Mouse (Mus musculus) liver, embryonic 12.5 days (tissue): Measurements from ENCODE around the gene Nmrk1. TPM values are rescaled to one million over a fixed set of nuclear protein-coding genes. Genes with fewer than 3 reads are reported as not detected.

Source experiments
- ATAC-seq: fragments of 200-750 bp; cut with Nextera tagmentation; 2 replicates; pipeline ENCODE4 v1.8.0; 2017; ENCODE audit warnings: moderate number of reproducible peaks, mild to moderate bottlenecking, moderate library complexity
- H3K27ac ChIP-seq: fragments of 300-500 bp; sonication (generic); 2 replicates; pipeline ENCODE4 v1.5.1; 2016; ENCODE audit warnings: mild to moderate bottlenecking
- H3K27me3 ChIP-seq: fragments of 300-500 bp; sonication (generic); replicated peaks from 2 replicates; pipeline ENCODE4 v1.6.1; 2016; ENCODE audit warnings: mild to moderate bottlenecking, moderate library complexity
- H3K36me3 ChIP-seq: fragments of 300-500 bp; sonication (generic); 2 replicates; pipeline ENCODE4 v1.6.1; 2016; ENCODE audit warnings: mild to moderate bottlenecking, moderate library complexity
- H3K4me1 ChIP-seq: fragments of 300-500 bp; sonication (generic); 2 replicates; pipeline ENCODE4 v1.6.1; 2016
- H3K4me2 ChIP-seq: fragments of 300-500 bp; sonication (generic); 2 replicates; pipeline ENCODE4 v1.6.1; 2016; ENCODE audit warnings: mild to moderate bottlenecking, moderate library complexity
- H3K4me3 ChIP-seq: fragments of 300-500 bp; sonication (generic); 2 replicates; pipeline ENCODE4 v1.5.1; 2016; ENCODE audit warnings: mild to moderate bottlenecking, moderate library complexity
- H3K9ac ChIP-seq: fragments of 300-500 bp; sonication (generic); 2 replicates; pipeline ENCODE4 v1.6.1; 2016; ENCODE audit warnings: mild to moderate bottlenecking, moderate library complexity
- H3K9me3 ChIP-seq: fragments of 300-500 bp; sonication (generic); replicated peaks from 2 replicates; pipeline ENCODE4 v1.6.1; 2016; ENCODE audit warnings: mild to moderate bottlenecking, moderate library complexity
- WGBS: fragments of 180-500 bp; shearing (Covaris S2); methylation state at CpG from one replicate; pipeline ENCODE4 v1.1.7; 2016; ENCODE audit not compliant: insufficient replicate concordance; 5-methylcytosine and 5-hydroxymethylcytosine counted together
- polyA plus RNA-seq: library from polyadenylated mRNA; unstranded; fragments of >200 nt; fragmentation: Nextera tagmentation; extraction: Ambion mirVana; gene quantifications from 2 replicates; pipeline ENCODE4 v1.2.1, GENCODE M21; 2016

Nmrk1 gene
- polyA plus RNA-seq, 1 experiment from 2014 or later: 7.2 TPM

- Histone ChIP-seq H3K36me3 (peaks cover 7% of the 10 kb centered on the region; the same call in 1 of the 2 replicates), H3K9me3 (no peaks in the 10 kb centered on the region), H3K27me3 (no peaks in the 10 kb centered on the region), H3K4me1 (peaks cover 3% of the 10 kb centered on the region), H3K27ac (no peak overlapping the region), H3K4me3 (no peak overlapping the region), H3K4me2 (no peak overlapping the region), H3K9ac (no peak overlapping the region)
- ATAC-seq: no peak
- WGBS: 80% methylated on average over 10 of the region's 10 CpGs
Observed at GRCm38 (mm10) chr19:18593722-18594121, 38.0 kb upstream of the Nmrk1 start.

- H3K36me3 ChIP-seq: peaks cover 8% of the 10 kb centered on the region
- H3K9ac ChIP-seq: no peak overlapping the region
- H3K9me3 ChIP-seq: no peaks in the 10 kb centered on the region
- no peak overlapping the region for H3K27ac ChIP-seq
- H3K27me3 ChIP-seq: no peaks in the 10 kb centered on the region
- H3K4me3 ChIP-seq: no peak overlapping the region
- H3K4me2 ChIP-seq: no peak overlapping the region
- WGBS: 79% methylated on average over 5 of the region's 5 CpGs
- H3K4me1 ChIP-seq: peaks cover 3% of the 10 kb centered on the region
- ATAC-seq: no peak
Observed at GRCm38 (mm10) chr19:18596876-18597275, 34.9 kb upstream of the Nmrk1 start.

GRCm38 (mm10) chr19:18597772-18598171 is 34.0 kb upstream of the Nmrk1 start:
- Histone ChIP-seq H3K9me3 (no peaks in the 10 kb centered on the region), H3K4me1 (peaks cover 3% of the 10 kb centered on the region)
- WGBS: 70% methylated on average over 6 of the region's 6 CpGs

GRCm38 (mm10) chr19:18598265-18598926 is 33.4 kb upstream of the Nmrk1 start:
- peaks cover 11% of the 10 kb centered on the region for H3K36me3 ChIP-seq
- no peak for ATAC-seq
- H3K4me1 ChIP-seq: peaks cover 3% of the 10 kb centered on the region; the same call in 1 of the 2 replicates
- no peak overlapping the region for H3K9ac ChIP-seq
- no peaks in the 10 kb centered on the region for H3K27me3 ChIP-seq
- H3K9me3 ChIP-seq: no peaks in the 10 kb centered on the region
- H3K27ac ChIP-seq: no peak overlapping the region
- WGBS: 68% methylated on average over 3 of the region's 3 CpGs
- H3K4me2 ChIP-seq: no peak overlapping the region
- H3K4me3 ChIP-seq: no peak overlapping the region

More at GRCm38 (mm10) chr19:18597772-18598171, 34.0 kb upstream of the Nmrk1 start:
- no peak for ATAC-seq
- H3K36me3 ChIP-seq: peaks cover 11% of the 10 kb centered on the region
- H3K4me3 ChIP-seq: no peak overlapping the region
- H3K4me2 ChIP-seq: no peak overlapping the region
- no peak overlapping the region for H3K27ac ChIP-seq
- H3K9ac ChIP-seq: no peak overlapping the region
- no peaks in the 10 kb centered on the region for H3K27me3 ChIP-seq

GRCm38 (mm10) chr19:18599051-18599450 is 32.7 kb upstream of the Nmrk1 start:
- WGBS: 81% methylated on average over 8 of the region's 8 CpGs
- ATAC-seq: no peak
- Histone ChIP-seq H3K9me3 (no peaks in the 10 kb centered on the region), H3K9ac (no peak overlapping the region), H3K4me2 (no peak overlapping the region), H3K4me3 (no peak overlapping the region), H3K27ac (no peak overlapping the region), H3K4me1 (no peaks in the 10 kb centered on the region; the same call in 1 of the 2 replicates), H3K27me3 (no peaks in the 10 kb centered on the region), H3K36me3 (peaks cover 11% of the 10 kb centered on the region)

GRCm38 (mm10) chr19:18599650-18600049 is 32.1 kb upstream of the Nmrk1 start:
- 75% methylated on average over 5 of the region's 5 CpGs for WGBS
- H3K27me3 ChIP-seq: no peaks in the 10 kb centered on the region

GRCm38 (mm10) chr19:18600611-18601010 is 31.1 kb upstream of the Nmrk1 start:
- 79% methylated on average over 9 of the region's 9 CpGs for WGBS
- H3K27me3 ChIP-seq: no peaks in the 10 kb centered on the region
- peaks cover 11% of the 10 kb centered on the region for H3K36me3 ChIP-seq
- ATAC-seq: no peak
- H3K4me3 ChIP-seq: no peak overlapping the region
- H3K9ac ChIP-seq: no peak overlapping the region
- no peak overlapping the region for H3K27ac ChIP-seq
- no peaks in the 10 kb centered on the region for H3K4me1 ChIP-seq
- H3K9me3 ChIP-seq: no peaks in the 10 kb centered on the region
- H3K4me2 ChIP-seq: no peak overlapping the region

More at GRCm38 (mm10) chr19:18599650-18600049, 32.1 kb upstream of the Nmrk1 start:
- Histone ChIP-seq H3K4me2 (no peak overlapping the region), H3K27ac (no peak overlapping the region), H3K4me3 (no peak overlapping the region), H3K9ac (no peak overlapping the region), H3K4me1 (no peaks in the 10 kb centered on the region; the same call in 1 of the 2 replicates), H3K36me3 (peaks cover 11% of the 10 kb centered on the region), H3K9me3 (no peaks in the 10 kb centered on the region)
- ATAC-seq: no peak

- ATAC-seq: no peak
- WGBS: 77% methylated on average over 6 of the region's 6 CpGs
- no peak overlapping the region for H3K4me2 ChIP-seq
Observed at GRCm38 (mm10) chr19:18603011-18603410, 28.7 kb upstream of the Nmrk1 start.

GRCm38 (mm10) chr19:18607907-18608306 is 23.8 kb upstream of the Nmrk1 start:
- Histone ChIP-seq H3K27me3 (no peaks in the 10 kb centered on the region), H3K27ac (no peak overlapping the region), H3K36me3 (no peaks in the 10 kb centered on the region), H3K4me3 (no peak overlapping the region), H3K4me2 (no peak overlapping the region), H3K9ac (no peak overlapping the region), H3K4me1 (peaks cover 20% of the 10 kb centered on the region), H3K9me3 (no peaks in the 10 kb centered on the region)
- no peak for ATAC-seq
- WGBS: 46% methylated on average over 7 of the region's 7 CpGs

More at GRCm38 (mm10) chr19:18603011-18603410, 28.7 kb upstream of the Nmrk1 start:
- Histone ChIP-seq H3K27ac (no peak overlapping the region), H3K4me3 (no peak overlapping the region), H3K9ac (no peak overlapping the region), H3K9me3 (no peaks in the 10 kb centered on the region), H3K36me3 (peaks cover 11% of the 10 kb centered on the region), H3K4me1 (peaks cover 3% of the 10 kb centered on the region), H3K27me3 (no peaks in the 10 kb centered on the region)

GRCm38 (mm10) chr19:18608975-18609374 is 22.8 kb upstream of the Nmrk1 start:
- no peak overlapping the region for H3K4me2 ChIP-seq
- H3K27ac ChIP-seq: 0 out of 2 replicates have a peak overlapping the region, but pooled peaks have one; percentile 10
- H3K4me3 ChIP-seq: no peak overlapping the region
- no peak for ATAC-seq
- WGBS: 44% methylated on average over 6 of the region's 6 CpGs
- H3K27me3 ChIP-seq: no peaks in the 10 kb centered on the region
- no peak overlapping the region for H3K9ac ChIP-seq
- no peaks in the 10 kb centered on the region for H3K9me3 ChIP-seq
- H3K4me1 ChIP-seq: peaks cover 20% of the 10 kb centered on the region
- H3K36me3 ChIP-seq: no peaks in the 10 kb centered on the region

GRCm38 (mm10) chr19:18614337-18614736 is 17.4 kb upstream of the Nmrk1 start:
- Histone ChIP-seq H3K9me3 (no peaks in the 10 kb centered on the region), H3K4me2 (no peak overlapping the region), H3K27me3 (no peaks in the 10 kb centered on the region), H3K4me1 (peaks cover 27% of the 10 kb centered on the region), H3K9ac (no peak overlapping the region), H3K4me3 (no peak overlapping the region), H3K36me3 (no peaks in the 10 kb centered on the region), H3K27ac (no peak overlapping the region)
- WGBS: 67% methylated on average over 7 of the region's 7 CpGs
- ATAC-seq: no peak

- no peak overlapping the region for H3K4me2 ChIP-seq
- H3K4me3 ChIP-seq: no peak overlapping the region
- ATAC-seq: no peak
- H3K4me1 ChIP-seq: peaks cover 35% of the 10 kb centered on the region
- no peaks in the 10 kb centered on the region for H3K36me3 ChIP-seq
- 60% methylated on average over 9 of the region's 9 CpGs for WGBS
- H3K9me3 ChIP-seq: no peaks in the 10 kb centered on the region
- no peak overlapping the region for H3K27ac ChIP-seq
- no peaks in the 10 kb centered on the region for H3K27me3 ChIP-seq
- no peak overlapping the region for H3K9ac ChIP-seq
Observed at GRCm38 (mm10) chr19:18615680-18616240, 16.0 kb upstream of the Nmrk1 start.
